Mouse (Mus musculus) thymus, adult 2 months (tissue): ENCODE results near the gene Dync1i1. TPM values are rescaled to one million over a fixed set of nuclear protein-coding genes. Genes with fewer than 3 reads are reported as not detected.
A peak's percentile ranks its signal among the peaks of the same experiment; 100 is the strongest.

Source experiments
- DNase-seq: peaks from one replicate; pipeline ENCODE4 v3.0.0; 2021
- H3K27ac ChIP-seq: fragments of 200-500 bp; 2 replicates; pipeline ENCODE4 v1.5.1; 2012; ENCODE audit warnings: low read length, control low read depth; ENCODE audit not compliant: control insufficient read depth, insufficient read depth
- H3K27me3 ChIP-seq: fragments of 200-500 bp; 2 replicates; pipeline ENCODE4 v1.6.1; 2012; ENCODE audit warnings: mild to moderate bottlenecking, low read length, moderate library complexity, mixed read lengths; ENCODE audit not compliant: control insufficient read depth, insufficient read depth
- H3K36me3 ChIP-seq: fragments of 200-500 bp; 2 replicates; pipeline ENCODE4 v1.6.1; 2012; ENCODE audit warnings: mild to moderate bottlenecking, low read length, moderate library complexity; ENCODE audit not compliant: control insufficient read depth, insufficient read depth
- H3K4me1 ChIP-seq: fragments of 200-500 bp; replicated peaks from 2 replicates; pipeline ENCODE4 v1.6.1; 2012; ENCODE audit warnings: low read length; ENCODE audit not compliant: control insufficient read depth, insufficient read depth
- H3K4me3 ChIP-seq: fragments of 200-500 bp; 2 replicates; pipeline ENCODE4 v1.5.1; 2012; ENCODE audit warnings: mild to moderate bottlenecking, low read length, control low read depth, moderate library complexity; ENCODE audit not compliant: control insufficient read depth, insufficient read depth
- CTCF ChIP-seq: fragments of 200-500 bp; IDR thresholded peaks from 2 replicates; pipeline ENCODE4 v1.5.1; 2012; ENCODE audit warnings: mild to moderate bottlenecking, control low read depth, low read length, moderate library complexity, borderline replicate concordance; ENCODE audit not compliant: control insufficient read depth, poor library complexity, insufficient read depth; ENCODE audit errors: extremely low read depth
- POLR2A ChIP-seq: fragments of 200-500 bp; IDR thresholded peaks from 2 replicates; pipeline ENCODE4 v1.6.1; 2012; ENCODE audit warnings: mild to moderate bottlenecking, low read length, control low read depth, moderate library complexity; ENCODE audit not compliant: control insufficient read depth, poor library complexity, insufficient read depth; ENCODE audit errors: extremely low read depth
- WGBS: fragments of 180-500 bp; shearing (Covaris S2); methylation state at CpG from one replicate; pipeline ENCODE4 v1.1.7; 2018; 5-methylcytosine and 5-hydroxymethylcytosine counted together
- polyA plus RNA-seq: library from polyadenylated mRNA; depleted of rRNA; stranded (reverse); fragments of >200 nt; gene quantifications from 2 replicates; pipeline ENCODE4 v1.2.3, GENCODE M21; 2012

The Dync1i1 gene
- polyA plus RNA-seq, 1 experiment: 10.1 TPM

- Histone ChIP-seq H3K4me3 (no peak overlapping the region), H3K4me1 (no peaks in the 10 kb centered on the region), H3K27me3 (no peaks in the 10 kb centered on the region), H3K36me3 (no peaks in the 10 kb centered on the region), H3K27ac (no peak overlapping the region)
- TF ChIP-seq CTCF: no peak
- TF ChIP-seq POLR2A: no peak
- no peak for DNase-seq
- 24% methylated on average over 6 of the region's 6 CpGs for WGBS
Measured at GRCm38 (mm10) chr6:5997535-5997934, 272.1 kb downstream of the Dync1i1 start.

DNA sequence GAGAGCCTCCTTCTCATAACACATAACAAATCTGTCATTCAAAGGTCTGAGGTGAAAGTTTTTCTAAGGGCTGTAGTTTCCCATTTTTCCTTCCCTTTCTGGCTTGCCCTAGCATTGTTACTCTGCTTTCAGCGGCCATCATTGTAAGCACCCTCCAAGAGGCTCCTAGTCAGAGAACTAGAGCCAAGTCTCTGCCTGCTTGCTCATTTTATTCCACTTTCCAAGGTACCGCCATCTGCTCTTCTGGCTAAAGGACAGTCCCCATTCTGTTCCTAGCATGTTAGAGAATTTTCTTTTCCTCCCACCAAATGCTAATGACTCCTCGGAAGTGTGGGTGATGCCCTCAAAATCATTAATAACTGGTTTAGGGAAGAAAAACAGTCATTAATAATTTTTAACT, 276.6 kb downstream of the Dync1i1 start:
- H3K4me1 ChIP-seq: no peaks in the 10 kb centered on the region
- no peaks in the 10 kb centered on the region for H3K27me3 ChIP-seq
- no peak for TF ChIP-seq CTCF
- TF ChIP-seq POLR2A: no peak
- no peak overlapping the region for H3K27ac ChIP-seq
- no peaks in the 10 kb centered on the region for H3K36me3 ChIP-seq
- no peak overlapping the region for H3K4me3 ChIP-seq
- WGBS: 86% methylated on average over 3 of the region's 3 CpGs
- no peak for DNase-seq

- DNase-seq: no peak
- no peak overlapping the region for H3K27ac ChIP-seq
- H3K4me3 ChIP-seq: no peak overlapping the region
- WGBS: 75% methylated on average over 12 of the region's 12 CpGs
- no peaks in the 10 kb centered on the region for H3K27me3 ChIP-seq
- H3K4me1 ChIP-seq: no peaks in the 10 kb centered on the region
- TF ChIP-seq POLR2A: no peak
- no peak for TF ChIP-seq CTCF
- H3K36me3 ChIP-seq: no peaks in the 10 kb centered on the region
Measured at GRCm38 (mm10) chr6:6004756-6005485, 279.5 kb downstream of the Dync1i1 start.

DNA sequence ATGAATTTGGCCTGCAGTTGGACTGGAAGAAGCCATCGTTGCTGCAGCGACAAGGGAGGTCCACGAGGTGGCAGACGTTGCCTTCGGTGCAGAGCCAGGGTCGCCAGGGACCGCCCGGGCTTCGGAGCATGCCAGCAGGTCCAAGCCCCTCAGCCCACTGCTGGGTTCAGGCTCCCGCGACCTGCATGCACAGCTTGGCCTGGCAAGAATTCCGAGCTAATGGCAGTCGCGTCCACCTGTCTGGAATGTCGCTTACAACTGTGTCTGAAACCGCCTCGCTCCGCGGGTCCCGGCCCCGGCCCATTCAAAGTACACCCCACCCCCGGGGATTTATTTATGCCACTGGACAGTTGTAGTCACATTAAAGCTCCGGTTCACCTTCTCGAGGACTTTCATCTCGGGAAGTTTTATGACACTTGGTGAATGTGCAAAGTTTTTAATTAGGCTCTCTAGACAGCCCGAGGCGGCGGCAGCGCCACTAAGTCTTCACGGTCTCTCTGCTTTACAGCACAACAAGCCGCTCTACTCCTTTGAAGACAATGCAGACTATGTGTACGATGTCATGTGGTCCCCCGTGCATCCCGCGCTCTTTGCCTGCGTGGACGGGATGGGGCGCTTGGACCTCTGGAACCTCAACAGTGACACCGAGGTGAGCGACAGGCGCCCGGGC, 280.5 kb downstream of the Dync1i1 start:
- peak overlapping the region; percentile 1; the same call in 1 of the 2 replicates for H3K4me3 ChIP-seq
- TF ChIP-seq CTCF (0 out of 2 replicates have a peak, but pooled peaks have one; percentile 47), POLR2A (no peak)
- peak; percentile 33 for DNase-seq
- H3K27me3 ChIP-seq: no peaks in the 10 kb centered on the region
- no peak overlapping the region for H3K27ac ChIP-seq
- 6% methylated on average over 42 of the region's 42 CpGs for WGBS
- H3K4me1 ChIP-seq: no peaks in the 10 kb centered on the region
- no peaks in the 10 kb centered on the region for H3K36me3 ChIP-seq

GRCm38 (mm10) chr6:6011364-6011763, 285.9 kb downstream of the Dync1i1 start:
- no peak for DNase-seq
- no peak for TF ChIP-seq CTCF
- TF ChIP-seq POLR2A: no peak
- 89% methylated on average over 2 of the region's 2 CpGs for WGBS

GRCm38 (mm10) chr6:6015616-6016015, 290.2 kb downstream of the Dync1i1 start:
- 59% methylated on average over 15 of the region's 15 CpGs for WGBS
- no peaks in the 10 kb centered on the region for H3K4me1 ChIP-seq
- no peak overlapping the region for H3K4me3 ChIP-seq
- no peaks in the 10 kb centered on the region for H3K36me3 ChIP-seq
- TF ChIP-seq CTCF (no peak), POLR2A (no peak)
- DNase-seq: no peak
- H3K27me3 ChIP-seq: no peaks in the 10 kb centered on the region
- no peak overlapping the region for H3K27ac ChIP-seq

More at GRCm38 (mm10) chr6:6011364-6011763, 285.9 kb downstream of the Dync1i1 start:
- H3K27me3 ChIP-seq: no peaks in the 10 kb centered on the region
- H3K36me3 ChIP-seq: no peaks in the 10 kb centered on the region
- H3K27ac ChIP-seq: no peak overlapping the region
- H3K4me3 ChIP-seq: no peak overlapping the region
- no peaks in the 10 kb centered on the region for H3K4me1 ChIP-seq
